Mouse (Mus musculus): Measurements from ENCODE around the gene Dlk1.

Gene Dlk1

DNA sequence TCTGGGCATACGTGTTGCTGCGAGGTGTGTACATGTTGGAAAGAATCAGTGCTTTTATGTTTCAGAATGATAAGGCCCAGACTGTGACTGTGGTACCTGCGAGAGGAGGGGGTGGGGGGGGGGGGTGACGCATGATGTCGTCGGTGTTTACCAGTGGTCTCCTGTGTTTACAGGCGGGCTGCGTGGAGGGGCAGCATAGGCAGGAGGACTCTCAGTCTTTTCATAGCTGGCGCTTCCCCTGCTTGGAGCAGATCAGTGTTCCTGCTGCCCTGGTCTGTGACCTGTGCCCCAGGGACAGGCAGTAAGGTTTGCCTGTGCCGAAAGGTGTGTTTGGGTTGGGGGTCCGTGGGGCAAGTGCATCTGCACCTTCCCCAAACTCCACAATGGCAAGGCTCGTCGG, at the start of gene Dlk1:
TSS of gene Dlk1 (plus strand) at position 232 of the 400 bp plus-strand sequence.
- DNase-seq (ENCODE audit: low spot score), result no peak

DNA sequence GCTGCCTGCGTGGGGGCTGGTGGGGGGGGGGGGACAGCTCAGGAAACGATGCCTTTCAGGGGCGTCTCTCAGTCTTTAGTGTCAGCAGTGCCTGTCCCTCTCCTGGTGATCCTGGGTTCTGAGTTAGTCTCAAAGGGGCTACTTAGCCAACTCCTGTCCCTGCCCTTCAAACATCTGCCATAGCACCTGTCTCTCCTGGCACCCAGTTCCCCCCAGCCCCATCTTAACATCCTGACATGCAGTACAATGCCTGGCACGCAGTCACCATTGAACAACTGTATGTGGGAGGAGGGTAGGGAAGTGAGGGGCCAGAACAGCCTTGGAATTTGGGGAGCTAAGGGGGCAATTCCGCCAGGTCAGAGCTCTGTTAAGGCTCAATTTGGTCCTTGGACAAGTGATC, 49.7 kb upstream of the Dlk1 start:
- DNase-seq (ENCODE audit: low spot score), result no peak

DNA sequence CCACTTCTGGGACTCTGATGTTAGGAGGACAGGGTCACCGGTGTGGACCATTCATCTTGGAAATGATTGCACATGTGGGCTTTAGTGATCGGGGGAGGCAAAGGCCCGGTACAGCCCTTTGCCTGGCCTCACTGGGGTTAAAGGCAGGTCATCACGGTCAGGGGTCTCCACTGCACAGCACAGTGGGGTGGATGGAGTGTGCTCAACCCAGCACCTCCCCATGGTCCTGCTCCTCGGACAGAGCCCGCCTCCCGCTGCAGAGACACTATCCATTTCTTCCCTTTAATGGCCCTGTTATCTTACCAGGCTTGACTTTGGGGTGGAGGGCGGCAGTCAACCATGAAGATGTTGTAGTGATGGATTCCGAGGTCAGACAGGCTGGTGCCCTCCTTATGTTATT, 48.9 kb upstream of the Dlk1 start:
- no peak for DNase-seq (ENCODE audit: low spot score)

DNA sequence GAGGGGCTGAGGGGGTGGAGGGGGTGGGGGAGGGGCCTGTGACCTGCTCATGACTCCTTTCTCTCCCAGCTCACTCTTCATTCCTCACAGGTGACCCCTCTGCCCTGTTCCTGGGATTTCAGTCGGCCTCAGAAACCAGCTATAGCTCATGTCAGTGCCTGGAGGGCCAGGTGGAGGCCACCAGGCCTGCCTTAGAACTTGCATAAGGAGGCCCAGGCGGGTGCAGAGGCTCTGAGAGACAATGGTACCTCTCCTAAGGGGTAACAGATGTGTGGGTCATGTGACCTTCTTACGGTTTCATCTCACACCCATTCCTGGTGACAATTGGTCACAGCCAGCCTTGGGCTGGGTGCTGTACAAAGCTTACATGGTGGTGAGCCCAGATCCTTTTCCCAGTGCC, 46.6 kb upstream of the Dlk1 start:
- no peak for DNase-seq (ENCODE audit: low spot score)

DNA sequence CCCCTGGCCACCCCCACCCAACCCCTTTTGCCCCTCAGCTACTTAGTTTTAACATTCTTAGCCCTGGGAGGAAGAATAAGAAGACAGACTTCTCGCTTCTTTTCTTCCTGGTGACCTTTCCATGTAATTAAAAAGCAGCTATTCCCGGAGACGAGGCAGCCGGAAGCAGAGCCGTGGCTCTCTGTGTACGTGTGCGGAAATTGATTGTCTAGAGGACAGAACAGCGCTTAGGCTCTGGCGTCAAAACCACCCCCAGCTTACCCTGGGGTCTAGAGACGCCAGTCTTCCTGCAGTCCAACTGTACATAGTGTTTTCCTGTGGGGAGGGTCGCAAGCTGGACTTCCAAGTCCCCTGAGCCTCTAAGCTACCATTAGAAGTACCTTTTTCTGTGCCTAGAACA, 41.9 kb upstream of the Dlk1 start:
- DNase-seq (ENCODE audit: low spot score), result no peak

DNA sequence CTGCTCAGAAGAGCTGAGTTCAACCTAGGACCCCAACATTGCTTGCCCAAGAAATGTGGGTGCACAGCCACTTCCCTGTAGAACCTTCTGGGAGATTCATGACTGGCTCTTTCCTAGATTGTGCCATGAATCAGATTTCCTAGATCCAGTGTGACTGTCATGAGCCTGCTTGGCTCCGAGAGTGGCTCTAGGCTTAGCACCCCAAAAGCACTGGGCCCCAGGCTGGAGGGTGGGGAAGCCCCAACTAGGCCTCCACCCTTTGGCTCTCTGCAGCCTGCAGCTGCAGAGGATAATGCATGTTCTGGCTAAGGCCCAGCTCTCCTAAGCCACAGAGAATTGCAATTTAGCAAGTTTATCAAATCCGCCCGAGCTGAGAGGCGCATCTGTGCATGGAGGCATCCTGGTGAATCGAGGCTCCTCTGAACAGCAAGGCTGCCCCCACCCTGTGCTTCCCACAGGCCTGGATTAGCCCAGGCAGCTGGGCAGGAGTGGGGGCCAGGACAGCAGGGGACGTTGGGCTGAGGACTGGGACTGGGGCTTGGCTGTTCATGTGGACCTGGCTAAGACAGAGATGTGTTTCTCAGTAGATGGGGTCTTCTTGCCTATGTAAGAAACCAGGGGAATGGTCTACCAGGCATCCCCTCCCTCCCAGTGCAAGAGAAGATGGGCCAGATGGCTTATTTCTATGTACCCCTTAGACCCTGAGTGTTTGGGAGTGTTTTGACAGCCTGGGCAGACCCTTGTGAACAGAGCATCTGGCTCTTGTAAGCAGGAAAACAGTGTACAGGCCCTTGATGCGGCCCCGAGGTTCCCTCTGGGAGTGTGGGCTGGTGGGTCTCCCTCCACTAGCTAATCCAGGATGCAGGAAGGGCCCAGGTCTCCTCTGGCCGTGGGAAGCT, 41.2 kb upstream of the Dlk1 start:
- no peak for DNase-seq (ENCODE audit: low spot score)

DNA sequence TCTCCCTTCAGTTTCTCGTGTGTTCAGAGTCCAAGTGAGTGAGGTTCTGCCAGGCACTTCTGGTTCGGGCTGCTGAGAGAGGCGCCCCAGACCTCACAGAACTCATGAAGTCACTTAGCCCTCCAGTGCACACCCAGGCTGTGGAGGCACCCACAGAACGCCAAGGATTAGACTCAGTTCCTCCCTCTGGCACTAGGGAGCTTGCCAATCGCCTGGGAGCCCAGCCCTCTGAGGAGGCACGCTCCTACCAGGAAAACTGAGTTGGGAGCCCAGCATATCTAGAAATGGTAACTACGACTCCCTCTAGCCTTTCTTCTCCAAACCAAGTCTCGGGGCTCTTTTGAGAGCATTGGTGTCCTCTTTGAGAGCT, 40.6 kb upstream of the Dlk1 start:
- no peak for DNase-seq (ENCODE audit: low spot score)

DNA sequence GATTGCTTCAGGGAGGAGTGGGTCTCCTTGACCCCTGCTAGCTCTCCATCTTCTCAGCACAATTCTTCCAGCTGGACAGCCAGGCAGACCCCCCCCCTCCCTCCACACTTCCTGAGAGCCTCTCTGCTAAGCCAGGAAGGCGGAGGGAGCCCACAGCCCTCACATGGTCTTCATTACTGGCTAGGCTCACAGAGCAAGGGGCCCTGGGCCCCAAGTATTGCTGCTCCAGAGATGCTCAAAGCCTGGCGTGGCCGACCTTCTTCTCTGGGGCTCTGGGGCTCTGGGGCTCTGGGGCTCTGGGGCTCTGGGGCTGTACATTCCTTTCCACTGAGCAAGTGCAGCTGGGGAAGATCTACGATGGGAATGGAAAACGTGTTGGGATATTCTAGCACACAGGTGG, 39.9 kb upstream of the Dlk1 start:
- no peak for DNase-seq (ENCODE audit: low spot score)

DNA sequence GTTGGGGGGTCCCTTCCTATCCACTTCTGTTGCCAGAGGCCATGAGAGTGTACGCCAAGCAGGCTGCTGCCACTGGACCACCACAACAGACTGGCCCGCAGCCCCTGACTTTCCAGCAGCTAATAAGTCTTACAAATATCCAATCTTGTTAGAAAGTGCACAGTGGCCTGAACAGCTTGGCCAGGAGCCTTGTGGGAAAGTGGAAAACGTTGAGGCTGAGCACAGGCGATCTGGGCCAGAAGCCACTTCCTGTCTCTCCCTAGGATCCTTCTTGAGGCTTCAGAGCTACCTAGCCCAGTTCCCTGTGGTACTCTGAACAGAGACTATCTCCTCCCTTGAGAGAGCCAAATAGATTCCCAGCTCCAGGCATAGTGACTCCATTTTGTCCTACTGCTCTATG, 39.3 kb upstream of the Dlk1 start:
- DNase-seq (ENCODE audit: low spot score), result no peak

DNA sequence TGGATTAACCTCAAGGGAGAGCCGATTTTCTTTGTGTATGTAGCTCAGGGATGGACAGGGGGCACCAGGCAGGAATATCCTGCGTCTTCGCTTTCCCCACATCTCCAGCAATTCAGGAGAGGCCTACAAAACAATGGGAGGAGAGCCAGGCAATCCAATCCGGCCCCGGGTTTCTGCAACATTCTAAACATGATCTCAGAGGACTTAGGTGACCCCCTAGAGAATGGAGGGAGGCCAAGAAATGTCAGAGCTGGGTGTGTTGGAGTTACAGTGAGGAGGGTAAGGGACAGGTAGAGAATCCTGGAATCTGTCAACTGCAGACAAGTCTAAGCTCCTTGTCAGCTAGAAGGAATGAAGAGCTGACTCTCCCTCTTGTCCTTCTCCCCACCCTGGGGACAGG, 35.9 kb upstream of the Dlk1 start:
- DNase-seq (ENCODE audit: low spot score), result no peak

DNA sequence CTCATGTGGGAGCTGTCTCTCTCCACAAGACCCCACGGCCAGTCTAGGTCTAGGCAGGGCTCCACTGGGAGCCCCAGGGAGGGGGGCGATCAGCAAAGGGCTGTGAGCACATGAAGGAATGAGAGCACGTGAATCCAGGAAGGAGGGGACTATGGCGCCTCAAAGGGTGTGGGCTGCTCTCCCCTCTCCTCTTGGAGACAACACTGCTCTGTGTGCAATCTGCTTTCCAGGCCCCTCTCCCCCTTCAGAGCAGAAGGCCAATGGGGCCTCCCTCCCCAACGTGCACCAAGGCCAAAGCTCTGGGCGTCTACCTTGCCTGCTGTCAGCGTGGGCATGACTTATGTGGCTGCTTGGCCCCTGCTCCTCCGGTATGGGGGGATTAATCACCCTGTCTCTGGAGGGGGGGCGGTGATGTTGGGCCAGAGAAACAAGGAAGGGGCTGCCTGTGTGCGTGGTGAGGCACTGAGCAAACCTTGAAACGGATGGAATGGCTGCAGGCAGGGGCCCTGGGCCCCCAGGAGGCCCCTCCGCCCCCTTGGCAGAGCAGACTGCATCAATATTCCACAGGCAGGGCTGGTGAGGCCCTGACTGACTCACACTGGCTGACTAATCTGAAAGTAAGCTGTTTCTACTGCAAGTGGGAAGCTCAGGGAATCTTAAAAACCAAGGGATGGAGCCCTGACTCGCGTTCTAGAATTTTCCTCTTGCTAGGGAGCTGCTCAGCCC, 35.0 kb upstream of the Dlk1 start:
- no peak for DNase-seq (ENCODE audit: low spot score)

DNA sequence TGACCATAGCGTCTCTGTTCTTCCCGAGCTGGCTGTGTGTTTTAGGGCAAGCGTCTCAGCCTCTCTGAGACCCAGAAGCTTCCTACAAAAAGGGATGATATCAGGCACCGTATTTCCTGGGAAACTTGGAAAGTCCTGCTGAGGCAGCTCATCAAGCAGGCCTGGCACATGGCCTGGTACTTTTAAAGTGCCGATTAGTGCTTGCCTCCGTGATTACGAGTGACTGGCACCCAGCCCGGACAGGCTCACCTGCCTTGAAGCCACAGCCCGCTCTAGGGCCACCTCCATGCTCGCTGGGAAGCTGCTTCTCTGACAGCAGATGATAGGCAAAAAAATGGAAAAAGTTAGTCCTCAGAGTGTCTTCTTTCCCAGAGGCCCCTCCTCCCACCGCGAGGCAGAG, 32.6 kb upstream of the Dlk1 start:
- DNase-seq (ENCODE audit: low spot score), result no peak

DNA sequence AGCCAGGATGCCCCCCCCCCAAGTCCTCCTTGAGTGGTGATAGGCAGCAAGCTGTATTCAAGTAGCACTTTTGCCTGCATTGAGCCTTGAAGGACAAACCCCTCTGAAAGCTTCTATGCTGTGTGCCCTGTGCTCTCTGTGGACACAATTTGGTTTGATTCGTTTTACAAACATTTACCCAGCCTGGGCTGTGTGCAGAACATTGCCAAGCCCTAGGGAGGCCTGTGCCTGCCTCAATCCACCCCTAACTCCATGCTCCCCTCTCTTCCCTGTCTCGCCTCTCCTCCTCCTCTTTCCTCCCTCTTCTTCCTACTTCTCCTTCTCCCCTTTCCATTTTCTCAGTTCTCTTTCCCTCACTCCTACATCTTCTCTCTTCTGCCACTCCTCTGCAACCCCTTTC, 29.5 kb upstream of the Dlk1 start:
- no peak for DNase-seq (ENCODE audit: low spot score)

DNA sequence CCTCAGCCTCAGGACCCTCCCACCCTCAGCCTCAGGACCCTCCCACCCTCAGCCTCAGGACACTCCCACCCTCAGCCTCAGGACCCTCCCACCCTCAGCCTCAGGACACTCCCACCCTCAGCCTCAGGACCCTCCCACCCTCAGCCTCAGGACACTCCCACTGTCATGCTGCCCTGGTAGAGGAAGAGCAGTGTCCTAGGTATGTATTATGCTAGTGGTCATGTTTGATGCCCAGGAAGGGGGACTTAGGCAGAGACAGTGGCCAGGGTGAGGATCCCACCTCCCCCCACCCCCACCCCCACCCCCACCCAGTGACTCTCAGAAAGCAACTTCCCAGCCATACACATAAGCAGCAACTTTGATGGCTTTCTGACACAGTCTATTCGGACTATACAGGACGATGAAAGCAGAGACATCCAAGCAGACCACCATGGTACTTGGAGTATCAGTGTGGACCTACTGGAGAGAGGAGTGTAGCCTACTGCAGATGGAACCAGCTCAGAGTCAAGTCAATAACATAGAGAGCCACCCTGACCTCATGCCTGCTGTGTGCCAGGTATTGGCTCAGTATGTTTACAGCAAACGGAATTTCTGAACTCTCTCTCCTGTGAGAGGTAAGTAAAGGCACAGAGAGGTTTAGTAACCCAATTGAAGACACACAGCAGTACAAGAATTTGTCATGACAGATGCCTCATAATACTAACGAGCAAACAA, 28.8 kb upstream of the Dlk1 start:
- no peak for DNase-seq (ENCODE audit: low spot score)

DNA sequence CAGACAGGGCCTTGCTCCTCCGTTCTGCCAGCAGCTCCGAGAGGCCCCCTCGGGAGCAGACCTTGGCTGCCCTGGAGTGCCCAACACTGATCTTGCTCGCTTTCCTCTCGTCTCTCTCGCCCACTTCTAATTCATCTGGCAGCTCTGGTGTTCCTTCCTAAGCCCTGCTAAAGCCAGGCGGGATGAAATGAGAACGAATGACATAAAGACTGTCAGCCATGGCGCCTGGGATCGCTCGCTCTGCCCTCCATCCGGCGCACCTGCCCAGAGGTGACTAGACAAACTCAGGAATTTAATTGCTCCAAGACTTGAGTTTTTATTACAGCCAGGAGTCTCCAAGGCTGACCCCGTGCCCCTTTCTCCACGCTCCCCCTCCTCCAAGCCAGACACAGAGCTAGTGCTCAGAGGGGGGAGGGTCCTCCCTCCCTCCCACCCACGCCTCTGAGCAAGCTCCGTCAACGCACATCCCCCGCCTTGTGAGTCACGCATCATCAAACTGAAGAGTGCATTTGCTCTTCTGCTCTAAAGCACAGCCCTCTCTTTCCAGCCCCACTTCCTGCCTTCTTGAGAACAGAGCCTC, 27.8 kb upstream of the Dlk1 start:
- no peak for DNase-seq (ENCODE audit: low spot score)

DNA sequence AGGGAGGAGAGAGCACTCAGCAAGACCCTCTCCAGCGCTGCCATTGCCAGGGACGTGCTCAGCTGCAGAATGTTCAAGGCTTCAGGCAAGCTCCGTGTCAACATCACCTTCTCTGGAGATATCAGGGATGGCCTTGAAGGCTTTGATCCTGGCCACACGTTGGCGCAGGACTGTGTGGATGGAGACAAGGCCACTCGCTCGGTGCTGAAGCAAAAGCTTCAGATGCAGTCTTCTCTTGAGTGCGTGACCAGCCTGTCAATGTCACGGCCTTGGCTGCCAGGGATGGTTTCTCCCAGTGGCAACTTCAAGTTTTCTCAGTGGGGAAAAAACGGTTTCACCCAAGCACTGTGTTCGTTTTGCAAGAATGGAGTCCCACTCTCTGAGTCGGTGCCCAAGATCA, 26.6 kb upstream of the Dlk1 start:
- no peak for DNase-seq (ENCODE audit: low spot score)

DNA sequence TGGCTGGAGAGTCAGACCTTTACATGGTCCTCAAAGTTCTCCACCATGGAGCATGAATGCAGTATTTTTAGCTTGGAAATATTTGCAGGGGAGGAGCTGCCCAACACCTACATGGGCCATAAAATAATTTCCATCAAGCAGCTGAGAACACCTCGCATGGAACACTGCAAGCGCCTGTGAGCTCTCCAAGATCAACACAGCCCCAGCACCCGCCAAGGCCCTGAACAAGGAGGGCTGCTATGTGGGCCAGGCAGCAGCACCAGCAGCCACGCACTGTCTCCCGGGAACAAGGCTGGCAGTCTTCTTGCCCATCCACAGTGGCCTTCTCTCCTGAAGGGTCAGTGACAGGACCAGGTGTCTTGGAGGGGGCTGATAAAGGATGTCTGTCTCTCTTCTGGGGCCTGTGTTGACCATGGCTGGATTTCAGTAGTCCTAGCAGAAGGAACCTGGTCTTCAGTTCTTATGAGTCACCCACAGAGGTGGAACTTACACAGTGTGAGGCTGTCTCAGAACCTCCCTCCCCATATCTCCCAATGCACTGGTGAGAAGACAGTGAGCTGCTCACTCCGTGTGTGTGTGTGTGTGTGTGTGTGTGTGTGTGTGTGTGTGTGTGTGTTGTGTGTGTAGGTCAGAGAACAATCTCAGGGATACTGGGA, 20.0 kb upstream of the Dlk1 start:
- DNase-seq (ENCODE audit: low spot score), result no peak

DNA sequence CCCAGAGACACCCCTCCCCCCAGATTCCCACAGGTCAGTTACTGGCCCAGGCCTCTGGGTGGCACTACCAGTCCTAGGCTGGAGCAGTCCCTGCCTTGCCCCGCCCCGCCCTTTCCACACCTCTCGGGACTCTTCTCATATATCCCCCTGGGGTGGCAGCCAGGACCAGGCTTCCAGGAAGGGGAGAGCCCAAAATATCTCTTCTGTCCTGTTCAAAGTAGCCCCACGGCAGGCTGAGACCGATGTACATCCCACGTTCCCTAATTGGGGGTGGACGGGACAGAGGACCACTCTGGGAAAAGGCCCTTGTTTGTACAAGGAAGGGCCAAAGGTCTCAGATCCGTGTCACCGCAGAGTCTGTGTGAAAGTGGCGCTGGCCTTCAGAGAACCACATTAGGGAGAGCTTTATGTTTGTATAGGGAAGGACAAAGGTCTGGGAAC, 16.2 kb upstream of the Dlk1 start:
- DNase-seq (ENCODE audit: low spot score), result no peak

DNA sequence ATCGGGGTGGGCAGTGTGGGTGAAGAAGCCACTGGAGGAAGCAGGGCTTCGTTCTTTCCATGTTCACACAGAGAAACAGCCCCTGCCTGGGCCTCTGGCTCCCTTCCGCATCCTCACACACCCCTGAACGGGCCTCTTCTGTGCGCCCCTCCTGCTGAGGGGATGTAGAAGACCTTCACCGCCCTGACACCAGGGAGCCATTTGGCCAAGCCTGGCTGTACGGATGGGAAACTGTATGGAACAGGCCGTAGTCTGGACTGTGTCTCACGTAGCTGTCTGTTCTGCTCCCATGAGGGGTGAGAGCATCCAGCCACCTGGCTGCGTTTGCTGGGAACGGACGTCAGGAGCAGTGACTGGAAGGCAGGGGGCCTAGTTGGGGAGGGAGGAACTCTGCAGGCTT, 15.8 kb upstream of the Dlk1 start:
- no peak for DNase-seq (ENCODE audit: low spot score)

DNA sequence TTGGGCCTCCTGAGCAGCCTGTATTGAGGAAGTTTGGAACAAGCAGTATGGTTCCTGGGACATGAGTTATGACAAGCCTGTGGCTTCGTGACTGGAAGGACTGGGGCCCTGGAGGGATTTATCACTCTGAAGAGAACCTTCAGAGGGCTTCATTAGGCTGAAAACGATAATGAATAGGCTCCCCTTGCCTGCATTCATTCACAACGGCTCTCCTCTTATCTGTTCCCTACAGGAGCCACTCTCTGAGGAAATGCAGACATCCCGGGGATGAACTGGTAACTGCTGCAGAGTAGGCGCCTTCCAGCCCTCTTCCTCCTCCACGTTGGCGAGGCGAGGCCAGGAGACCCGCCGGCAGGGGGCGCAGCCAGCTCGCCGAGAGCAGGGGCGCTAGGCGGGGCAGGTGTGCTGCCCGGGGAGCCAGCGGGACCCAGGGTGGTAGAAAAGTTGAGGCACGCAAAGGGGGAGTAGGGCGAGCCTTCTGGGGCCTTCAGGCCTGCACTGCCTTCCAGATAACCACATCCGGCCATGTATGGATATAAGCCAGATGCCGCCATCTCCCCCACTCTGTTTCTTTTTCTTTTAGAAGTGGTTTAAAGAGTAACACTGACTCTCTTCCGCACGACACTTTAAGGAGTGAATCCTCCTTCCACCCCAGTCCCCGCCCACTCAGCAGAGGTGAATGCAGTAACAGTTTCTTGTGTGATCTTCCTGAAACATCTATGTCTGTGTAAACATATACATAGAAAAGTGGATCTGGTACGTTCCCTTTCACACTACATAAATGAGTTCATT, 14.9 kb upstream of the Dlk1 start:
- peak; percentile 86 for DNase-seq (ENCODE audit: low spot score)

DNA sequence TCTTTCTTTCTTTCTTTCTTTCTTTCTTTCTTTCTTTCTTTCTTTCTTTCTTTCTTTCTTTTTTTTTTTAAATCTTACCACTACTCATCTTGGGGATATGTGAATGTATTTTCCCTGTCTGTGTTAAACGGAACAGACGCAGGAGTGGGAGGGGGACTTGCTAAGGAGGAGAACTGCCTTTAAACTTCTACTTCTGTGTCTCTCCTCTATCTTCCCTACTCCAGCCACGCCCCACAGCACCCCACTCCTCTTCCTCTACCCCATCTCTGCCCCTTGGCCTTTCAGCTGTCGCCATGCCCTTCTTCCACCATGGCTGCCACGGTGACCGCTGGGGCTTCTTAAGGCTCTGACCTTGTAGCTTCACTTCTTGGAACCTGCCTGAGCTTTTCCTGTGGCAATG, 14.2 kb upstream of the Dlk1 start:
- DNase-seq (ENCODE audit: low spot score), result no peak
